Mouse (Mus musculus) intestine, embryonic 16.5 days (tissue): ENCODE measurements at regions not wholly inside any gene's neighbourhood (a gene's known extent, or its start where the extent isn't known, plus 50 kb on each side); places are given as distances from the start of the nearest gene placed in this dataset.

Experiments used
- ATAC-seq: fragments of 200-750 bp; cut with Nextera tagmentation; 2 replicates; pipeline ENCODE4 v1.8.0; 2017; ENCODE audit warnings: moderate TSS enrichment, moderate library complexity
- H3K27ac ChIP-seq: fragments of 300-500 bp; sonication (generic); 2 replicates; pipeline ENCODE4 v1.5.1; 2014; ENCODE audit warnings: mild to moderate bottlenecking, low read length
- H3K27me3 ChIP-seq: fragments of 300-500 bp; sonication (generic); replicated peaks from 2 replicates; pipeline ENCODE4 v1.6.1; 2014; ENCODE audit warnings: low read length, control low read depth, mixed read lengths; ENCODE audit not compliant: control insufficient read depth, insufficient read depth
- H3K36me3 ChIP-seq: fragments of 300-500 bp; sonication (generic); 2 replicates; pipeline ENCODE4 v1.6.1; 2014; ENCODE audit warnings: low read length, control low read depth; ENCODE audit not compliant: control insufficient read depth, insufficient read depth
- H3K4me1 ChIP-seq: fragments of 300-500 bp; sonication (generic); 2 replicates; pipeline ENCODE4 v1.6.1; 2014; ENCODE audit warnings: low read length, control low read depth, mixed read lengths; ENCODE audit not compliant: control insufficient read depth, insufficient read depth
- H3K4me2 ChIP-seq: fragments of 300-500 bp; sonication (generic); 2 replicates; pipeline ENCODE4 v1.6.1; 2014; ENCODE audit warnings: low read depth, low read length, control low read depth
- H3K4me3 ChIP-seq: fragments of 300-500 bp; sonication (generic); 2 replicates; pipeline ENCODE4 v1.5.1; 2014; ENCODE audit warnings: mild to moderate bottlenecking, low read length
- H3K9ac ChIP-seq: fragments of 300-500 bp; sonication (generic); 2 replicates; pipeline ENCODE4 v1.6.1; 2014; ENCODE audit warnings: low read depth, low read length
- H3K9me3 ChIP-seq: fragments of 300-500 bp; sonication (generic); 2 replicates; pipeline ENCODE4 v1.6.1; 2016; ENCODE audit warnings: low read length, control low read depth; ENCODE audit not compliant: control insufficient read depth
- WGBS: fragments of 180-500 bp; shearing (Covaris S2); extraction: QIAGEN DNeasy Blood & Tissue Kit; methylation state at CpG from one replicate; pipeline ENCODE4 v1.1.7; 2014; 5-methylcytosine and 5-hydroxymethylcytosine counted together

GRCm38 (mm10) chr13:115977118-115977889 lies 332.2 kb downstream of the Isl1 start:
- Histone ChIP-seq H3K4me3 (no peak overlapping the region), H3K4me2 (no peak overlapping the region), H3K27me3 (no peaks in the 10 kb centered on the region), H3K9ac (no peak overlapping the region), H3K27ac (no peak overlapping the region), H3K9me3 (no peaks in the 10 kb centered on the region), H3K4me1 (no peaks in the 10 kb centered on the region), H3K36me3 (no peaks in the 10 kb centered on the region)
- ATAC-seq, result no peak
- WGBS, result 53% methylated on average over 7 of the region's 7 CpGs
